Mouse (Mus musculus): ENCODE results near the gene Parva.

Gene Parva

DNA sequence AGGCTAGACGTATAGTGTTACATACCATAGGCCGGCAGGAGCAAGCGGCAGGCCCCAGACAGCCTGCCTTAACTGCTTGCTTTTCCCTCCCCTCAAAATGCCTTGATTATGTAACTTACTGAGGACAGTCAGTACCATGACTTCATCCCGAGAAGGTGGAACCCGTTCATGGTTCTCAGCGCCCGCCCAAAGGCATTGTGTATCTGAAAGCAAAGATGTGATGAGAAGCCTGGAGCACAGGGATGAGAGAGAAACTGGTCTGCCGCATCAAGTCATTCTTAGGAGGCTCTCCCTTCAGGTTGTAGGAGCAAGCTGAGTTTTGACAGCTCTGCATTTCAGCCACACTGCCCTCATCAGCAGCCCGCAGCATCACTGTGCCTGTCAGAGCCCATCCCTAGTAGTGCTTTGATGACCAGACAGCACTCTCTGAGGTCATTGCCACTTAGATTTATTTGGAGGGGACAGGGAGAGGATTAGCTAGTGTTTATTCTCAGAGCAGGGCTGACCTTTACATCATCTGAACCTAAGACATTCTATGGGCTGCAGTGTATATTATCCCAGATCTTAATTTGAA is 45.5 kb downstream of the Parva start:
- no peak for DNase-seq (ENCODE audit: low spot score in 2 of 2)

DNA sequence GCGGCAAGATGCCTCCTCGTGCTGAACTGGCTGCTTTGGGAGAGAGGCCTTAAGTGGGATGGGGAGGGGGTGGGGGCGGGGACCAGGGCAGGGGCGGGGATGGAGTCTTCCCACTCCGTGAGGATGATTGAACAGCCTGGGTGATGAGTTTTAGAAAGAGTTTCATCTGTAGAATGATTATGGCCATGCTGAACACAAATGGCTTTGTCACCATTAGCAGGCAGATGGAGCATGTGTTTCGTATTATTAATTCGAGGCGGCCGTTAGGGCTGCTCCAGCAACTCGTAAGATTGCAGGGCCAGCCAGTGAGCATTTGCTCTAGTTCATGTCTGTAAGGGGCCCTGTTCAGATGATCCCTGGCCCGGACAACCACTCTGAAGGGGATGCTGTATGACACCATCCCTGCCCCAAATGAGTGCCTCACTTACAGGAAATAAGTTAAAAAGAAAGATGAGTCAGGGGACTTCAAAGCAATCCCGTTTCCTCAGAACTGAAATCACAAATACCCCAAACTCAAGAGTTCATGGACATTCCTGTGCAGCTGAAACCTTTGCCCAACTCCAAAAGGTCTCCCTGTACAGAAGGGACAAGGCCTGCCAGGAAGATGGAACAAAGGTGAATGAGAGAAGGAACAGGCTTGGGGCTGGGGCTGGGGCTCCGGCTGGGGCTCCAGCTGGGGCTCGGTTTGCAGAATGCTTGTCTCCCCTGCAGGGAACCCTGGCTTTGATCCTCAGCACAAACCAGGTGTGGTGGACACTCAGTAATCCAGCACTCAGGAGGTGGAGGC is 46.5 kb downstream of the Parva start:
- DNase-seq (ENCODE audit: low spot score in 2 of 2) = no peak

DNA sequence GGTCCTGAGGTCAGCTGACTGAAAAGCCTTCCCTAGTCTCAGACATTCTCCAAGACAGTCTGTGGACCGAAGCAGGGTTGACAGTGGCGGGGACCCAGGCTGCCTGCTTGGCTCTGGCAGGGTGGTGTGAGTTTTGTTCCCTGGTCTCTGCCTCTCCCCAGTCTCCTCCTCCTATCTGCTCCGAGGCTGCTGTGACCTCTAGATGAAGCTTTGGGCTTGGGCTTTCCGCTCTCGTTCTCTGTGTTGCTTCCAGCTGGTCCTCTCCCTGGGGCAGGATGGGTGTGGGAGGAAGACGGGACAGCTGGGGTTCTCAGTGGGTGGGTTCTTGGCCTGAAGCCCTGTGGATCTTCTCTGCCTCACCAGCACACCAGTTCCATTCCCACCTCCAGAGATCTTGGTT is 51.8 kb downstream of the Parva start:
- DNase-seq (ENCODE audit: low spot score in 2 of 2) = peak; percentile 29 to 54

DNA sequence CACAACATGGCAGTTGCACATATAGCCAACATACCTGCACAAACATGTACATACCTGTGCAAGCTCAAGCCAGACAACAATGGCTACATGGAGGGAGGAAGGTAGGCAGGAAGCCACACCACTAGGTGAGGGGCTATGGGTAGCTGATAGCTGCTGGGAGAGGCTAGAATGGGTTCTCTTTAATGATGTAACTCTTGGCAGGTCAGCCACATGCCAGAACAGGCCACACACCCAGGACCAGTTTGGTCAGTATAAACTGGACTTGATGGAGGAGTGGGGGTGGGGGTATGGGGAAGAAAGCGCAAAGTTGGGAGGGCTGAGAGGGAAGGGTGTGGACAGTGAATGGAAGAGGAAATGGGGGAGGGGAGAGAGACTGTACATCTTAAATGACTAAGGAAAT is 53.7 kb downstream of the Parva start:
- no peak for DNase-seq (ENCODE audit: low spot score in 2 of 2)

DNA sequence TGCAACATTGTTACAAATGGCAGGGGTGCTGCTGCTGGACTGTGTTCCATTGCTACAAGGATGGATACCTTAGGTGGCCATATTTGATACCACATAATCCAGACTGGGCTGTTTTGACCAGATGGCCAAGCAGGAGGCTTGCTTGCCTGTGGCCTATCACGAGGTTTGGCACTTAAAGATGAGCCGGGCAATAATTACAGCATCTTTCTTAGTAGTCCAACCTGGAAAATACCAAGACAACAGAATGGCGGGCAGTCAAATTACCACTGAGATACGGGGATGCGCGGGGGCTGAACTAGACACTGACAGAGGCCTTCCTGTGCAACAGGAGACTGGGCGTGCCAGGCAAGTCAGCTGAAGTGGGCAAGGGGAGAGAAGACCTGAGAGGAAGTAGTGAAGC is 55.3 kb downstream of the Parva start:
- DNase-seq (ENCODE audit: low spot score in 2 of 2) = no peak

DNA sequence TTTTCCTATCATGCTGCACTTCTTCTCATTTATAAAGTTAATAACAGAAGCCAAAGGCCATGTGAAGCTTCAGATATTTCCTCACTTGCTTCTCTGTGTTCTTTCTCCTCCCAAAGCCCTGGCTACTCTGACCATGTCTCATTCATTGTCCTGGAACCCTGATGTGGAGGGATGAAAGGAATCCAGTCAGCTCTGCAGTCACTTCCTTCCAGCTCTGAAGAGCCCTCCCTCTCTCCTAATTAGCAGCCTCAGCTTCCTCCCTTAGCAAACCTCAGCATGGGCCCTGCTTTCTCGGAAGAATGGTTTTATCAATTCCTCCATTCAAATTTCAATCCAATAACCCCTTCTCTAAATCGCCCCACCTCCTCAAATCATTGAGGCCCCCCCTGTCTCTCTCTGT is 56.1 kb downstream of the Parva start:
- DNase-seq (ENCODE audit: low spot score in 2 of 2) = no peak

DNA sequence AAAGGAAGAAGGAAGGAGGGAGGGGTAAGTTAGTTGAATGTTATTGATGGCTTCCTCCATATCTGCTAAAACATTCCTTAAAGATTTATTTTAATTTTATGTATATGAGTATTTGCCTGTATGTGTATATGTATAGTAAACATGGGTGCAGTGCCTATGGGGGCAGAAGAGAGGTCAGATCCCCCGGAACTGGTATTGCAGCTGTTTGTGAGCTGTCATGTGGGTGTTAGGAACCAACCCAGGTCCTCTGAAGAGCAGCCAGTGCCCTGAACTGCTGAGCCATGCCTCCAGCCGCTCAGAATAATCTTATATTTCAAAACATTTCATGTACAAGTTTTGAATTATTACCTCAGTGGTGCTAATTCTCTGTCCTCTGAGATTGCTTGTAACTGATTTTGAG is 63.5 kb downstream of the Parva start:
- no peak for DNase-seq (ENCODE audit: low spot score in 2 of 2)

DNA sequence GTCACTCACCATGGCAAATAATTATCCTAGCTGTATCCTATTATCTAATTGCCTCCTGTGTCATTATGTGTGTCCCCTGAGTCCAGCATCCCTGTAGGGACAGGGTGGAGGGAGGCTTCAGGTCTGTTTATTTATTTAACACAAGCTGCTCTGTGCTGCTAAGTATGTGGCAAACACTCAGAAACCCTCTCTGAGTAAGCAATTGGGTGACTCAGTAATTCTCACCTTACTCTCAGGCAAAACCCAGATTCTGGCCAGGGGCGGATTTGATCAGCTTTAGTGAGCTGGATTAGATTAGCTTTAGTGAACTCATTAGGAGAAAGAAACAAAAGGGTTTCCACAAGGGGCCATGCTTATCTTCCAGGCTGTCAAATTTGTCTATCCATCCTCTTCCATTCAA is 64.4 kb downstream of the Parva start:
- DNase-seq (ENCODE audit: low spot score in 2 of 2) = no peak

DNA sequence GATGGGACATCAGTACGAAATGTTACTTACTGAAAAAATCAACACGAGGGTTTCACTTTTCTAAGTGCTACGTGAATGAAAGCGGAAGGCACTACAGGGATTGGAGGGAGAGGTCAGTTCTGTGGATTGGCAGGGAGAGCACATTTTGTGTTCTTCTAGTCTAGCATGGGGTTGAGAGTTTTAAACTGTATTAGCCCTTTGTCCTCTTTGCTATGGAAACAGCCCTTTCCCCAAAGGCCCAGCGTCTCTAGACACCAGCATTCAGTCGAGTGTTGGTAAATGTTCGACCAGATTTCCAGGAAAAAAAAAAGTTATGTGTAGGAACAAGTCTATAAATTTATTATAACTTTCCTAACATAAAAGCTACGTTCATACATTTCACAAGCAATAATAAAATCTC is 68.6 kb downstream of the Parva start:
- DNase-seq (ENCODE audit: low spot score in 2 of 2) = no peak

DNA sequence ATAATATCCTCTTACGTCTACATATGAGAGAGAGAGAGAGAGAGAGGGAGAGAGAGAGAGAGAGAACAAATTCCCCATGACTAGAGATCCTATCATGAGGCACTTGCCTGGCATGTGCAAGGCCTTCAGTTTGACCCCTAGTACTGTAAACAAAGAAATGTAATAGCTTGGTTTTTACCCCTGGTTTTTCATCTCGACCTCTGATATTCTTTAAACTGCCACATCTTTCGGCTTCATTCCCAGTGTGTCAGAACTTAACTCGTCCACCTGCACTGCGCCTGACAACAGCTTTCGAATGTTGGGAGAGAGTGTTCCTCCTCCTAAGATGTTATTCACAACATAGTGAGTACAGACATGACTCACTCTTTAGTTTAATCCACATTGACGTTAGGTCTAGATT is 69.6 kb downstream of the Parva start:
- DNase-seq (ENCODE audit: low spot score in 2 of 2) = no peak

DNA sequence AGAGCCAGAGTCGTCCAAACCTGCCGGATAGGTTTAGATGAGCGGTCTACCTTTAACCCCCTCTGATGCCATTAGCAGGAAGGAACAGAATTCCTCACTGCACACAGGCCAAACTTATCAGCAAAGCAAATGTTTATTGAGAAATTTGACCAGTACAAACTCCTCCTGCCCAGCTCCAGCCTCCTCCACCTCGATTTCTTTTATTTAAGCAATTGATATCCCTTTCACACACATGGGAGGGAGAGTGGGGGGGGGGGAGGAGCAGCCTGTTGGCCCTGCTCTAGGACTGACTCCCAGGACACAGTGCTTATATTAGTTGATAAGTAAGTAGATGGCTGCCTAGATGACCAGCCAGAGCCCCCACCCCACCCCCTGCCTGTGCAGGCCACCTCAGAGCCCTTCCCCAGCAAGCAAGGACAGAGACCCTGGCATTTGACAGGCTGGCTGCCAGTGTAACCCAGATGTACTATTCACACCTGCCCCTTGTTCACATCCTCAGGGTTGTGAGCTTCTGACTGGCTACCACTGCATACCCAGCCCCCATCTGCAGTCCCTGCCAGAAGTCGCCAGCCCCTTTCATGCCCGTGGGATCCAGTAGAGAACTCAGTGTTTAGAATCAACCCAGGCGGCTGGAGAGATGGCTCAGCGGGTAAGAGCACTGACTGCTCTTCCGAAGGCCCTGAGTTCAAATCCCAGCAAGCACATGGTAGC is 71.4 kb downstream of the Parva start:
- DNase-seq (ENCODE audit: low spot score in 2 of 2) = no peak

DNA sequence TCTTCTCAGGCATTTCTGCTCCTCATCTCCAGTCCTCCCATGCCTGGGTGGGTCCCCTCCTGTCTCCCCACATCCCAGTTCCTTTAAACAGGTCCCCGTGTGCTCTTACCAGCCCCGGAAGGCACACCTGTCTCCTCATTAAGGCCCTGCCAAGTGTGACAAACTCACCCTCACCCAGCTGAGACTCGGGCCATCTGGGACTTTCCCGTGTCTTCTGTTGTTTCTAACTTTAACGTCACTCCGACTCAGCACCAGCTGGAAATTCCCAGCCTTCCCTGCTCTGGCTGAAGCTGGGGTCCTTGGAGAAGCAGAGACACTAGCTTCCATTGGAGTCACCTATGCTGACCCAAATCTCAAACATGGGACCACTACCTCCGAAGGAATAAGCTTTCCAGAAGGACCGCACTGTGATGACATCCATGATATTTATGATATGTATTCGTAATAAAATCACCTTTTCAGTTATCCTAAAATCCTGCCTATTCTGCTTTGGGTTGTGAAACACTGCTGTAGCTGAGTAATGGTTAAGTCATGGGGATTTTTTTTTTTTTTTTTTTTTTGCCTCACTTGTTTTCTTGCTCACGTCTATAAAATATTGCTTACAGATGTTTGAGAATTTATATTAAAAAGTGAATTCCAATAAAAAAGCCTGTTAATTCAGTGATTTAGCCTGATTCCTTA is 72.3 kb downstream of the Parva start:
- no peak for DNase-seq (ENCODE audit: low spot score in 2 of 2)

DNA sequence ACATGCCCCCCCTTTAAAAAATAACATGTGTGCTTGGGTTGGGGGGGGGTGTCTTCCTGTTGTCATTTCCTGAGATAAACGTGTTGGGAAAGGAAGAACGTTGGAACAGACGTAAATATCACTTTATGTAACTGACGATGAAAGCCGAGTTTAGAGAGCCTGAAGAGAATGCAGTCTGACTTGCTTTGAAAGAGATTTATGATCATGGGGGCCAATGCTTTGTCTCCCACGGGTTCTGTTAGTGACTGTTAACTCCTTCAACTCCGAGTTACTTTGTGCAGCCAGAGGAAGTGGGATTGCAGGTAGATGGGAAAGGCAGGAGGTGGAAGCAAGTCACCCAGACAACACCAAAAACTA is 72.8 kb downstream of the Parva start:
- DNase-seq (ENCODE audit: low spot score in 2 of 2) = no peak

DNA sequence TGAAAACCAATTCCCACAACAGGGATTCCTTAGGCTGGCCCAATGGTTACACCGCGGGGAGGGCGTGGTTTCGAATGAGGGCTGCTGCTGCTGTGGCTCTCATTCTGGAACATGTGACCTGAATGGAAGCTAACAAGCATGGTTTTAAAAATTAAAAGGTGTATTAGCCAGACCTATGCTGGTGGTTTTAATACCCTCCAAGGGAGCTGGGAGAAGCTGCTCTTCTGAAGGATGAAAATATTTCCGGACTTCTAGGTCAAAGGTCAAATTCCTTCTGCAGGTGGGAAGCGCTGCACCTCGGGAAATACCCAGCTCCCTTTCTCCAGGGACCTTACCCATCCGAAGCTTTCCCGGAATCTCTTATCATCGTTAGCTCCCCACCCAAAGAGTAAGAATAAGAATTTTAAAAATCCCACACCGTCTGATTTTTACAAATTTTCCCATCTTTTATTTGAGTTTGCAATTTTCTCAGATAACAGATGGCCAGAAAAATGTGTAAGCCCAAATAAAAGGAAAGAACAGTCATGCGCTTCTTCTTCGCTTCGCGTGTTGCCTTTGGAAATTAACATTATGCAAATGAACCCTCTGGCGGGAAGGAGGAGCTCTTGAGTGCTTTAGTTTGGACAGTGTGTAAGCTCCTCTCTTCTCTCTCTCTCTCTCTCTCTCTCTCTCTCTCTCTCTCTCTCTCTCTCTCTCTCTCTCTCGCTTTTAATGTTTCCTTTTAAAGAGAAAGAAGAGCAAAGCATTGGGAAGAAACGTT is 74.9 kb downstream of the Parva start:
- DNase-seq (ENCODE audit: low spot score in 2 of 2) = no peak

DNA sequence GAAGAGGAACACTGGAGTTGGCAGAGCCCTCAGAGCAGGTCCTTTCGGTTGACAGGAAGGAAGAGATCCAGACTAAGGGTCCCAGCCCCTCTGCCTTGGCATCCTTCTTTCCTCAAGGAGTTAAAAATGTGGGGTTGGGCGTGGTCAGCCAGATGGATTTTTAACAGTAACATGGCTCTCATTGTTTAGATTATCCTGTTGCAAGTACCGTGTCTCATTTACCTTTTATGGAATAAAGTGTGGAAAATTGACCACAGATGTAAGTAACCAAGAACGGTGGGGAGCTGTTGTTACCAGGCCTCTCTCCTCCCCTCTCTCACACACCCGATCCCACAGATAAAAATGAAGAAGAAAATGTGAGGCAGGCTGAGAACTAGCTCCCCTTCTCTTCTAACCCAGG is 75.5 kb downstream of the Parva start:
- no peak for DNase-seq (ENCODE audit: low spot score in 2 of 2)

DNA sequence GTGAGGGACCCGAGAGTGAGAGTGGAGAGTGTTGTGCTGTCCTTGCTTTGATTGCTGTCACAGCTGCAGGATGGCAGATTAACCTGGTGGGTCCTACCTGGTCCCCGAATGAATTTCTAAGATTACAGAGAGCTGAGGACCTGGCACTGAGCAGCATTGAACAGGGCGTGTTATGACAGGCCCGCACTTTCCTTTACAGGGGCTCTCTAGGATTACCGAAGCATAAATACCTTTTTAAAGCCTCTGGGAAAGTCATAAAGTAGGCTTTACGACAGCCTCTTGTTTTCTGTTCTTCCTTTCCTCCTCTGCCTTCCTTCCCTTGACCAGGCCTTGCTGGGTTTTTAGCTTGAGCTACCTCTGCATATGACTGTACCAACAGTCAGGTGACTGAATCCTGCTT is 76.1 kb downstream of the Parva start:
- DNase-seq (ENCODE audit: low spot score in 2 of 2) = no peak

DNA sequence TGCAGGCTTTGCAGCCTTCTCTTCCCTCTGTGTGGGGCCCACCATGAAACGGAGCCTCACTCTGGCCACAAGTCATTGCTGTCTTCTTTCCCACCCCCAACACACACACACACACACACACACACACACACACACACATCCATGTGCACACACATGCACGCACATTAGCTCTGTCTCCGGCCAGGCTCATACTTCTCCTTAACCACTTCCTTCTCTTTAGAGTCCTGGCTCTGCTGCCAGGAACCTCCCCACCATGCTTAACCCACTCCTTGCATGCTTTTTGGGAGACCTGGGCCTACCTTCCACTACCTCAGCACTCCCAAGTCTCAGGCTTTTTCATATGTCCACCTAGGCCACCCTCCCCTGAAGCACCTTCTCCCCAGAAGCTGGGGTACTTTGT is 76.6 kb downstream of the Parva start:
- DNase-seq (ENCODE audit: low spot score in 2 of 2) = no peak

DNA sequence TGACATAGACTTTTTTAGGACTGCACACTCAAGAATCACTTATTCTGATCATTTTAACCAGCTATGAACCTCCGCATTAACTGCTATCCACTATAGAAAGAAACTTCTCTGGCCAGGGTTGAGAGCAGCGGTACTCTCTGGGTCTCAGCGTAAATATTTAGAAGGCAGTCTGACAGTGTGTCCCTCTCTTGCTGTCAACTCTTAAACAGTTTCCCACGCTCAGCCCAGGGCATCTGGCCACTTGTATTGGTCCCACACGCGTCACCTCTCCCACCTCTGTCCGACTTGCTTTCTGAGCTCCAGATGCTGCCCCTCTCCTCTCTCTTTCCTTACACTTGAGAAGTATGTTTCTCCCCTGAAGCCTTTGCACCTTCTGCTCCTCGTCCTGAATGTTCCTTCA is 81.8 kb downstream of the Parva start:
- DNase-seq (ENCODE audit: low spot score in 2 of 2) = no peak

DNA sequence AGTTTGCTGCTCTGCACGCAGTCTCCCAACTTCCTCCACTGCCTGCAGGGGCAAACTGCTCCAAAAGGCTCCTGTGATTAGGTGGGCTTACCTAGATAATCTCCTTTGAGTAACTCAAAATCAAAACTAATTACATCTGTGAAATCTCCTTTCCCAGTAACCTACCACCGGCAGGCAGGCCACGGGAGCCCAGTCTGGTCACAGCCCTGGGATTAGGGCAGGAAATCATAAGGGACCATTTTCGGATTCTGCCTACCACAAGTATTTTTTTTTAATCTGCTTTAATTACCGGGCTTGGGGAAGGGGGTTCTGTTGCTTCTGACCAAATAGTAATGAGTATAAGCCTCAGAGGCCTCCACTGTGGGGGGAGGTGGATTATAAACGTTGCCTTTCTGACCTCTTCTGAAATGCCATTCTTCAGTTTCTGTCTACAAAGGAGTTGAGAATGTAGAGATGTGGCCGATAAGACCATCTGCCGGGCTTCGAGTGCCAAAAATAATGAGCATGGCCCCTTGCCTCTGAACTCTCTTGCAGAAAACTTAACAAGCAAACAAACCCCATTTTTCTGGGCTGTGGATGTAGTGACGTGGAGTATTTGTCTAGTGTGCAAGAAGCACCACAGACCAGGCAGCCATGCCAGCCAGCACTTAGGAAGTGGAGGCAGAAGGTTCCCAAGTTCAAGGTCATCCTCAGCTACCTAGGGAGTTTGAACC is 83.2 kb downstream of the Parva start:
- DNase-seq (ENCODE audit: low spot score in 2 of 2) = no peak

DNA sequence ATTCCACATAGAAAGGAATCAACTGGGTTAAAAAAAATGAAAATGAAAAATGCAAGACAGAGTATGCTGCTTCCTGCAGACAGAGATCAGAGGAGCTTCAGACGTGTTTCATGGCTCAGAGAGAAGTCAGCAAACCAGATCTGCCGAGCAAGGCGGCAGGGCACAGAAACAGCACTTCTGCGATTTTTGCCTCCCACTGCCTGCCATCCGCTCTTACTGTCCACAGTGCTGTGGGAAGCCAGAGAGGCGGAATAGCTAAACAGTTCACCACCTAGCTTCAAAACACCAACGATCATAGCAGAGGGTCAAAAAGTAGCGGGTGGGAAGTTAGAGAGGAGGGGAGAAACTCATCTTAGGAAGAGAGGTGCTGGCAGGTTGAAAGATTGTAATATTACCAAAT is 84.0 kb downstream of the Parva start:
- DNase-seq (ENCODE audit: low spot score in 2 of 2) = no peak

DNA sequence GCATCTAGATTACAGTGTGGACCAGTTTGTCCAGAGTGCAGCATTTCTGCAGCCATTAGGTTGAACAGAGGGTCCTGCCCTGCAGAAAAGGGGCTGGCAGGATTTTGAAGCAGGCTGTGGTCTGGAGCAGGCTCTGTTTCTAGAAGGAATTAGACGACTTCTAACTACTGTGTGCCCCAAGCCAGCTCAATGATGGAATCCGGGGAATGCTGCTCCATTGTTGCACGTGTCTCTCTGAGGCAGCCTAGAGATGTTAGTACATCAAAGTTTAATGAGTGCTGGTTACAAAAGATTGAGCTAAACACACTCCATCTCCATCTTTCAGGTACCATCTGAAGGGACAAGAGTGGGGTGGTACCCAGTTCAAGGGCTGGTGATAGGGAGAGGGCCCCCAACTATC is 85.0 kb downstream of the Parva start:
- DNase-seq (ENCODE audit: low spot score in 2 of 2) = no peak

Data from right cerebral cortex, postnatal 36 days (tissue).